Mouse (Mus musculus): ENCODE measurements around the gene Cep152. TPM values are rescaled to one million over a fixed set of nuclear protein-coding genes. Genes with fewer than 3 reads are reported as not detected.

The Cep152 gene
- total RNA-seq (2021) = 1 to 10 TPM; 1.2 to 1.4 TPM
- long read RNA-seq, experiment 1 = 0 reads
- long read RNA-seq, experiment 2, partial matches to known transcripts = 1 of 5 reads
- long read RNA-seq, experiment 2, other reads (novel, unspliced or antisense) = 4 of 5 reads

DNA sequence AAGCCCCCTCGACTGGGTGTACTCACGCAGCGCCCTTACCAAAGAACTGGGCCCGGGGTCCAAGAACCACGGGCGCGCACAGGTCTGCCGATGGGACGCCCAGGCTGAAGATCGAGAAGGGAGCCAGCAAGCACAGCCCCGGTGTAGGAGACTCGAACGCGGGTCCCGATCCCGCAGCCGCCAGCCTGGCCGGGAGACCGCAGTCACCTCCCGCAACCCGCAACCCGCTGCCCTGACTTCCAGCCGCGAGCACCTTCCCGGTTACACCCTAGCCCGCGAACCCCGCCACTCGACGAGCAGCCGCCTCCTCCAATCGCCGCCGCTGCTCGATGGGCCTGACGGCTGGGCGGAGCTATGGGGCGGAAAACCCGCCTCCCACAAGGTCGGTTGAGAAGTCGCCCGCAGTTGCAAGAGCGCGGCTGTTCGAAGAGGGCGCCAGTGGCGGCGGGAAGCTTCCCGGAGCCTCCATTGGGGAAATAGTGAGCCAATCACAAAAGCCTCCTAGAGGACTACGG lies at the start of gene Cep152:
Gene Cep152 (minus strand): TSS at position 277 of the 515 bp plus-strand sequence.
- peak; percentile 49 for TF ChIP-seq CTCF (IDR thresholded peaks at IDR 0.05)
- H3K4me3 ChIP-seq = peak within 1 kb of the TSS; percentile 90
- DNase-seq = peak; percentile 99
- peak within 1 kb of the TSS; percentile 77 for H3K27ac ChIP-seq
- intact Hi-C loops (cut with DNase I) = no loop called here

DNA sequence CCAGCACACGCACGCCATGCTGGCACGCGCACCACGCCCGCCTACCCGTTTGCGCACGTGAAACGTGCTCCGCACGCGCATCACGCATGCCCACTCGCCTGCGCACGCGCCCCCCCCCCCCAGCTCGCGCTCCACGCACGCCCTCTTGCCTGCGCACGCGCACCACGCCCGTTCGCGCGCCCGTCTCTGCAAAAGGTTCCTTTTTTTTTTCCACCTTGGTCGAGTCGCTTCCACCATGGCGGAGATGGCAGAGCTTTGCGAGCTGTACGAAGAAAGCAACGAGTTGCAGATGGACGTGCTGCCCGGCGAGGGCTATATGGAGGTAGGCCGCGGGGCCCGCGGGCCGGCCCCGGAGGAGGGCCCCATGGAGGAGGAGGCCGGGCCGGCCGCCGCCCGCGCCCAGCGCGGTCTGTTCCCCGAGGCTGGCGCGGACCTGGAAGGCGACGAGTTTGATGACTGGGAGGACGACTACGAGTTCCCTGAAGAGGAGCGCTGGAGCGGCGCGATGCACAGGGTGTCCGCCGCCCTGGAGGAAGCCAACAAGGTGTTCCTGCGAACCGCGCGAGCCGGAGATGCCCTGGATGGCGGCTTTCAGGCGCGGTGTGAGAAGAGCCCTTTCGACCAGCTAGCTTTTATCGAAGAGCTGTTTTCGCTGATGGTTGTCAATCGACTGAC lies 48.2 kb upstream of the Cep152 start, which contains the start of gene Eid1:
Gene Eid1 (plus strand): TSS at position 139 of the 675 bp plus-strand sequence.
- Histone ChIP-seq H3K27ac (peak within 1 kb of the TSS; percentile 89), H3K4me3 (peak within 1 kb of the TSS; percentile 95)
- DNase-seq = peak; percentile 86
- no peak for TF ChIP-seq CTCF (IDR thresholded peaks at IDR 0.05)
- intact Hi-C loops (cut with DNase I) = no loop called here

DNA sequence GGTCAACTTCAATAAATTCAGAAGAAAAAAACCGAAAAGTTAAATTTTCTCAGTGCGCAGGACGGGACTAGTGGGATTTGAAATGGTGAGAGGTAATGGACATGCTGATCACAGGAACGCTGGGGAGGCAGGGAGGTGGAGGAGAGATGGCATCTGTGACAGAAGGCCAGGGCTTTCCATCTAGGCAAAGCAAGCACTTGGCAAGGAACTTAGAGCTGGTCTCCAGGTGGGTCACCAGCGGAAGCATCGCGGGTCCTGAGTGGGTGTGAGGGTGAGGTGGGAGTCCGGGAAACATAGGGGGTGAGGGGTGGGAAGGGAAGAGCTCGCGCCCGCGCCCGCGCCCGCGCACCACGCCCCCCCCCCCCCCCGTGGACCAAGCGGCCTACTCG lies 47.6 kb upstream of the Cep152 start:
- Histone ChIP-seq H3K4me3 (peak overlapping the region; percentile 95), H3K27ac (peak overlapping the region; percentile 89)
- TF ChIP-seq CTCF (IDR thresholded peaks at IDR 0.05) = no peak
- intact Hi-C loops (cut with DNase I) = no loop called here
- no peak for DNase-seq

DNA sequence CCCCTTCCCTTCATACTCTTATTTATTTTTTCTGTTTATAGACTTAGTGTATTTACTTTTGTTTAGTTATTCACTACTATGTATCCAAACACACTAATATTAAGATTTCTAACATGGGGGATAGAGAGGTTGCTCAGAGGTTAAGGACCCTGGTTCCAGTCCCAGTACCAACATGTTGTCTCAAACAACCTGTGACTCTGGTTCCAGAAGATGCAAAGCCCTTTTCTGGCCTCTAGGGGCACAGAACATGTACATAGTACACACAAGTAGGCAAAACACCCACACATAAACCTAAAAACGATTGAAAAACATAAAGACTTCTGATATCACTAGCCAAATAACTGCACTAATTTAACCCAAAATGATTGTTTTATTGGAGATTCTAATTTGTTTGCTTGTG lies 45.9 kb upstream of the Cep152 start:
- intact Hi-C loops (cut with DNase I) = no loop called here
- TF ChIP-seq CTCF (IDR thresholded peaks at IDR 0.05) = peak; percentile 45
- Histone ChIP-seq H3K4me3 (no peak overlapping the region), H3K27ac (no peak overlapping the region)
- DNase-seq = no peak

DNA sequence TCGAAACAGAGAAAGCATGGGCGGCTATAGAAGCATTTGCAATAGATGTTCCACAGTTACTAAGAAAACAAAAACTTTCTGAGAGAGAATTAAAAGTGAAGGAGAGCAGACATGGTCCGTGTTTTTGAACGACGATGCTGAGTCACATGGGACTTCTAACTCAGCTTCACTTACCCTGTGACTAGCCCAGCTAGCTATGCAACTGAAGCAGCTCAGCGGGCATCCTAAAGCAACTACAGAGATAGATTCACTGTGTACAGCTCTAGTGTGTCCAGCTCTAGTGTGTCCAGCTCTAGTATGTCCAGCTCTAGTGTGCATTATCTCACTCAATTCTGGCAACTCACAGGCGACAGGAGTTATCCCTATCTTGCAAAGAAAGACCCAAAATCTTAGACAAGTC lies 42.8 kb upstream of the Cep152 start:
- no peak overlapping the region for H3K4me3 ChIP-seq
- intact Hi-C loops (cut with DNase I) = no loop called here
- DNase-seq = no peak
- TF ChIP-seq CTCF (IDR thresholded peaks at IDR 0.05) = no peak
- H3K27ac ChIP-seq = no peak overlapping the region

DNA sequence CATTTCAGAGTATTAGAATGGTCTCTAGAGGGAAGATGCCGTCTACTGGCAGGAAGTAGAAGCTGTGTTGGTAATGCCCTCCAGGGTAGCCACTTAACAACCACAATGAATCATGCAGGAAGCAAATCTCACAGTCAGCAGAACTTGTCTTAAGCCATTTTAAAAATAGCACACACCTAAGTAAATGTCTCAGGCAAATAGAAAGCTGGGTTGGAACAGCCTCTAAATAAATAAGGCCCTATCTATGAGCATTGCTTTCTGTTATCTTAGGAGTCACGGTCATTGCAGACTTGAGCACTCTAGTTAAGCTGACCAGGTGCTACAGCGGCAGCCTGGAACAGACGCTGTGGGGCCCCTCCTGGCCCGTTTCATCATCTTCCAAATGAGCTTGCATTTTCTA lies 42.3 kb upstream of the Cep152 start:
- no peak; the same call in 1 of the 2 replicates for TF ChIP-seq CTCF (IDR thresholded peaks at IDR 0.05)

GRCm38 (mm10) chr2:125666668-125667067 lies 41.8 kb upstream of the Cep152 start:
- no peak for DNase-seq
- Histone ChIP-seq H3K4me3 (no peak overlapping the region), H3K27ac (no peak overlapping the region)
- intact Hi-C loops (cut with DNase I) = no loop called here
- TF ChIP-seq CTCF (IDR thresholded peaks at IDR 0.05) = no peak

More for the DNA sequence above, 42.3 kb upstream of the Cep152 start:
- intact Hi-C loops (cut with DNase I) = no loop called here
- Histone ChIP-seq H3K27ac (no peak overlapping the region), H3K4me3 (no peak overlapping the region)
- no peak for DNase-seq

GRCm38 (mm10) chr2:125665909-125666308 lies 41.0 kb upstream of the Cep152 start:
- Histone ChIP-seq H3K27ac (no peak overlapping the region), H3K4me3 (no peak overlapping the region)
- no peak for DNase-seq
- intact Hi-C loops (cut with DNase I) = no loop called here
- TF ChIP-seq CTCF (IDR thresholded peaks at IDR 0.05) = no peak

DNA sequence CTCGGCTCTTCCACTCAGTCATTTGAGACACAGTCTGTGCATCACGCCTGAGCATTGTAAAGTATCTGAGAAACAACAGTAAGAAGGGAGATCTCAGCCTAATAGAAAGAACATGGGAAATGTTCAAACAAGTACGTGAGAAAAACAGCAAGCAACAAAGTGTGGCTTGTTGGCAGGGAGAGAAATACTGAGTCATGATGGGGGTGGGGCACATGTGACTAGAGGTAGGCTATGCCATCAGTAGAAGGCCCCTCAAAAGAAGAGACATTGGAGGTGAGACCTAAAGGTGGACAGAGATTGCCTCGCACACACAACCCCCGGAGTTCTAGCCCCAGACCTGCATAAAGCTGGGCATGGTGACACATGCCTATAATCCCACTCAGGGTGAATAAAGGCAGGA lies 40.3 kb upstream of the Cep152 start:
- TF ChIP-seq CTCF (IDR thresholded peaks at IDR 0.05) = no peak
- intact Hi-C loops (cut with DNase I) = no loop called here
- Histone ChIP-seq H3K27ac (no peak overlapping the region), H3K4me3 (no peak overlapping the region)
- DNase-seq = no peak

GRCm38 (mm10) chr2:125662517-125662916 lies 37.6 kb upstream of the Cep152 start:
- no peak overlapping the region for H3K27ac ChIP-seq
- intact Hi-C loops (cut with DNase I) = no loop called here
- H3K4me3 ChIP-seq = no peak overlapping the region
- no peak for DNase-seq
- no peak for TF ChIP-seq CTCF (IDR thresholded peaks at IDR 0.05)

DNA sequence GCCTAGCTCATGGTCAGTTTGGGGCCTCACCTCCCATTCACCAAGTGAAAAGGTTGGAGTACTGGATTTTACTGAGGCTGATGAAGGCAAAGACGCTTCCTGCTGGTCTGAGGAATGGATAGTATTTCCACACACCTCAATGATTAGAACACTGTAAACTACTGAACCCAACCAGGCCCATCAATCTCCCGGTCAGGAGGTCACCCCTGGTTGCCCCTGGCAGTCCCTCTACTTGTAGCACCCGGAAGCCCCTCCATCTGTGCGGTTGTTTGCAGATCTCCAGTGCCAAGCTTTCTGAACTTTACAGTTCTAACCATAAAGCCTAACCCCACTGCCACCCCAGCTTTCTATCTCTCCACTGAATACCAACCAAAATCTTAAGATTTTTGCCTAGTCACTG lies 36.2 kb upstream of the Cep152 start:
- no peak for TF ChIP-seq CTCF (IDR thresholded peaks at IDR 0.05)

GRCm38 (mm10) chr2:125660537-125661130 lies 35.7 kb upstream of the Cep152 start:
- H3K4me3 ChIP-seq = peak overlapping the region; percentile 38
- no peak overlapping the region; the same call in none of the 2 replicates for H3K27ac ChIP-seq
- intact Hi-C loops (cut with DNase I) = loop anchor here (1.0 kb wide), 1 partner anchor 71 kb away; no protein-coding TSS in a partner anchor
- no peak for TF ChIP-seq CTCF (IDR thresholded peaks at IDR 0.05)
- no peak for DNase-seq

More for the DNA sequence above, 36.2 kb upstream of the Cep152 start:
- Histone ChIP-seq H3K4me3 (no peak overlapping the region; the same call in 1 of the 2 replicates), H3K27ac (no peak overlapping the region)
- intact Hi-C loops (cut with DNase I) = no loop called here
- DNase-seq = no peak
